Mouse (Mus musculus) cerebellum, adult 2 months (tissue): Measurements from ENCODE around the gene Zfp867. TPM values are rescaled to one million over a fixed set of nuclear protein-coding genes. Genes with fewer than 3 reads are reported as not detected.

ENCODE experiments used
- DNase-seq, 2 experiments: peaks; one replicate each; pipeline ENCODE4 v3.0.0; 2021
- H3K27ac ChIP-seq: fragments of 200-500 bp; 2 replicates; pipeline ENCODE4 v1.5.1; 2012; ENCODE audit warnings: low read length, control low read depth, inconsistent platforms; ENCODE audit not compliant: insufficient read depth
- H3K27me3 ChIP-seq: fragments of 200-500 bp; 2 replicates; pipeline ENCODE4 v1.6.1; 2012; ENCODE audit warnings: inconsistent platforms, mild to moderate bottlenecking, low read length, moderate library complexity; ENCODE audit not compliant: control insufficient read depth, insufficient read depth
- H3K4me1 ChIP-seq: fragments of 200-500 bp; 2 replicates; pipeline ENCODE4 v1.6.1; 2011; ENCODE audit warnings: low read length; ENCODE audit not compliant: control insufficient read depth, insufficient read depth
- H3K4me3 ChIP-seq: fragments of 200-500 bp; replicated peaks from 2 replicates; pipeline ENCODE3; 2011; ENCODE audit warnings: mild to moderate bottlenecking, low read depth, low read length, control low read depth; ENCODE audit not compliant: insufficient read depth
- CTCF ChIP-seq: fragments of 200-500 bp; IDR thresholded peaks from 2 replicates; pipeline ENCODE4 v1.5.1; 2011; ENCODE audit warnings: low read depth, mild to moderate bottlenecking, control low read depth, low read length, moderate library complexity, borderline replicate concordance; ENCODE audit not compliant: insufficient read depth
- POLR2A ChIP-seq: fragments of 200-500 bp; IDR thresholded peaks from 2 replicates; pipeline ENCODE4 v1.6.1; 2011; ENCODE audit warnings: low read length, control low read depth, borderline replicate concordance; ENCODE audit not compliant: insufficient read depth
- WGBS: fragments of 180-500 bp; shearing (Covaris S2); methylation state at CpG from one replicate; pipeline ENCODE4 v1.1.7; 2018; 5-methylcytosine and 5-hydroxymethylcytosine counted together
- polyA plus RNA-seq: library from polyadenylated mRNA; depleted of rRNA; stranded (reverse); fragments of >200 nt; gene quantifications from 2 replicates; pipeline ENCODE4 v1.2.3, GENCODE M21; 2012

The Zfp867 gene
- polyA plus RNA-seq, 1 experiment, result 4.5 TPM

GRCm38 (mm10) chr11:59506713-59507074 lies 34.4 kb upstream of the Zfp867 start:
- Histone ChIP-seq H3K4me1 (peaks cover 12% of the 10 kb centered on the region; the same call in 1 of the 2 replicates), H3K4me3 (peak overlapping the region; percentile 65), H3K27ac (peak overlapping the region; percentile 59), H3K27me3 (no peaks in the 10 kb centered on the region)
- TF ChIP-seq CTCF (0 out of 2 replicates have a peak, but pooled peaks have one; percentile 3), POLR2A (no peak)
- DNase-seq, result no peak
- WGBS, result under 1% methylated on average over 14 of the region's 14 CpGs

GRCm38 (mm10) chr11:59505839-59506712 lies 33.8 kb upstream of the Zfp867 start:
- TF ChIP-seq CTCF (no peak), POLR2A (peak; percentile 45; the same call in 1 of the 2 replicates)
- H3K4me1 ChIP-seq, result peaks cover 12% of the 10 kb centered on the region; the same call in 1 of the 2 replicates
- WGBS, result under 1% methylated on average over 66 of the region's 71 CpGs
- H3K27ac ChIP-seq, result peak overlapping the region; percentile 59
- peak overlapping the region; percentile 65 for H3K4me3 ChIP-seq
- no peaks in the 10 kb centered on the region for H3K27me3 ChIP-seq
- DNase-seq, result peak; percentile 86 to 88

DNA sequence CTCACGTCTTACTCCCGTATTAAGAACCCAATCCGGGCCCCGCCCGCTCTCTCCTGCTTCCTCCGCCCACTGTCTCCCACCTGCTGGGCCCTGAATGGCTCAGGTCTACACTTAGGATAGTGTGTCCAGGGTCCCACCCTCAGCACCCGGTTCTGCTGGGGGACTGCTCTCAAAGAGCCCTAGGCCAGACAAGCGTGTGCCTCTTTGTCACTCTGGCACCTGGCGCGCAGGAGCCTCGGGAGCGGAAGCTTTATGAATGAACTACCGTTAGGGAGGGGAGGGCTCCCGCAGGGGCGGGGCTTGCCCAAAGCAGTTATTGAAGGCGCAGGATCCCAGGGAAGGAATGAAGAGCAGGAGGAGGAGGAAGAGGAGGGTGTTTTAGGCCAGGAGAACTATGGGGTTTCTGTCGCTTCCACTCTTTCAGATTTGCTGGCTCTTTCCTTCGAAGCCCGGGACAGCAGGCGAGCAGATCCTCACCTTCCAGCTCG lies 33.1 kb upstream of the Zfp867 start:
- no peaks in the 10 kb centered on the region for H3K27me3 ChIP-seq
- H3K27ac ChIP-seq, result peak overlapping the region; percentile 58; the same call in 1 of the 2 replicates
- H3K4me1 ChIP-seq, result peaks cover 12% of the 10 kb centered on the region; the same call in 1 of the 2 replicates
- TF ChIP-seq CTCF (no peak), POLR2A (no peak)
- under 1% methylated on average over 21 of the region's 21 CpGs for WGBS
- peak; percentile 75 to 77 for DNase-seq
- H3K4me3 ChIP-seq, result peak overlapping the region; percentile 65

- Histone ChIP-seq H3K27me3 (no peaks in the 10 kb centered on the region), H3K27ac (no peak overlapping the region), H3K4me3 (no peak overlapping the region), H3K4me1 (peaks cover 6% of the 10 kb centered on the region; the same call in 1 of the 2 replicates)
- no peak for DNase-seq
- TF ChIP-seq CTCF (no peak), POLR2A (no peak)
- WGBS, result 86% methylated on average over 5 of the region's 5 CpGs
Measured at GRCm38 (mm10) chr11:59501978-59502700, 29.9 kb upstream of the Zfp867 start.

GRCm38 (mm10) chr11:59497747-59498146 lies 25.5 kb upstream of the Zfp867 start:
- no peak for DNase-seq
- no peaks in the 10 kb centered on the region for H3K27me3 ChIP-seq
- H3K27ac ChIP-seq, result no peak overlapping the region
- no peaks in the 10 kb centered on the region for H3K4me1 ChIP-seq
- WGBS, result 93% methylated on average over 7 of the region's 7 CpGs
- TF ChIP-seq POLR2A (no peak), CTCF (no peak)
- H3K4me3 ChIP-seq, result no peak overlapping the region

DNA sequence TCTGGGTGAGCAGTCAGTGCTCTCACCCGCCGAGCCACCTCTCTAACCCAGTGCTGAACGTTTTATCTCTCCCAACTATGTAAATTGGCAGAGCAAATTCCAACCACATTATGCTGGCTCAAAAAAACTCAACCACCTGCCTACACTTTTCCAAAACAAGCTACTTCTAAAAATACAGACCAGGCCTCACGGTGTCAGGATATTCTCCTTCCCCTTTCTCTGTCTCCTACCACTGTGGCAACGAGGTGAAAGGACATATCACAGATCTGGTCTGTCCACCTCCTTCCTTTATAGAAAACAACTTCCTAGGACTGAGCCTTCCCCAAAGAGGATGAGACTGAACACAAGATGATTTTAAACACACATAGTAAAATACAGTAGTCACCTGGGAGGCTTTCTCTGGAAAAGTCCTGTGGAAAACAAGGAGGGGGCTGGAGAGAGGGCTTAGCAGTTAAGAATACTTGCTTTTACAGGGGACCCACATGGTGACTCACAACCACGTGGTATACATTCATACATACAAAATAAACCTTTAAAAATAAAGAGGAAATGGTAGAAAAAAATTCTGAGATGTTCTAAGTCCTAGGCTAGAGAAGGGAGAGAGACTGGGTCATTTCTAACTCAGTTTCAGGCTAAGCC lies 24.5 kb upstream of the Zfp867 start:
- H3K27ac ChIP-seq, result no peak overlapping the region
- no peak for DNase-seq
- no peak for TF ChIP-seq POLR2A
- TF ChIP-seq CTCF, result no peak
- WGBS, result 72% methylated on average over 6 of the region's 6 CpGs
- H3K4me3 ChIP-seq, result no peak overlapping the region
- no peaks in the 10 kb centered on the region for H3K27me3 ChIP-seq
- no peaks in the 10 kb centered on the region for H3K4me1 ChIP-seq

DNA sequence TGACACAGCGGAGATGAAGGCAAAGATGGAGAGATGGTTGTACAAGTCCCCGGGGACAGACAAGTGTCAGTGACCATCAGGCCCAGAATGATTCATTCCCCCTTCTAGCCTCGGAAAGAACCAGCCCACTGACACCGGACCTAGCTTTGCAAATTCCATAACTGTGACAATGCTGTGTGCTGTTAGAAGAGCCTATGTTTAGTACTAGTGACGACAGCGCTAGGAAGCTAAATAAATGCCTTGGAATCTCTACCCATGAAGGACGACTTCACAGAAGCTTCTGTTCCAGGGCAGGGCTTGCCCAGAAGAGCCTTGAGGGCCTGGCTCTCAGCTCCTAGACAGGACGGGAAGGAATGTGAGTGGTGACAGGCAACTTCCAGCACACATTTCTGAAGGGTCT lies 13.9 kb upstream of the Zfp867 start:
- no peak for DNase-seq
- TF ChIP-seq POLR2A (no peak), CTCF (no peak)
- 84% methylated on average over 8 of the region's 8 CpGs for WGBS
- Histone ChIP-seq H3K4me3 (no peak overlapping the region), H3K27me3 (no peaks in the 10 kb centered on the region), H3K27ac (no peak overlapping the region), H3K4me1 (no peaks in the 10 kb centered on the region)
